In the genomic region with DNA sequence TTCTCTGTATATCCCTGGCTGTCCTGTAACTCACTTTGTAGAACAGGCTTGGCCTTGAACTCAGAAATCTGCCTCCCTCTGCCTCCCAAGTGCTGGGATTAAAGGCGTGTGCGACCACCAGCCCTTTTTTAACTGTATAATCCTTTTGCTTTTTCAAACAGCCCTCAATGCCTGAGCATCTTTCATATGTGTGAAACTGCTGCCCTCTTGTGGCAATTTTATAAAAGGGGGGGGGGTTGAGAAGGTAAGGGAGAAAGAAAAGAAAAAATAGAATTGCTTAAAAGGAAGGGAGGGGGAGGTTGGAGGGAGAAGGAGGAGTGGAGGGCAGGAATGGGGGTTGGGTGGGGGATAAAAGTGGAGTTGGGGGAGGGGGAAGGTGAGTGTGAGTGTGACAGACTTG, we compare ENCODE assay signal across 9 mouse cellular contexts. TPM values are rescaled to one million over a fixed set of nuclear protein-coding genes. Genes with fewer than 3 reads are reported as not detected.
DNase-seq lines count a peak whose midpoint lies in the region; ATAC-seq and TF ChIP-seq lines count a peak whose summit lies in the region.
"Had no signal": no experiment of that assay in that cellular context is flagged by ENCODE, and none has a peak within 500 bp of the region (broad histone marks: within the 10 kb centered on the region; RNA-seq: fewer than 3 reads in every experiment).

No protein-coding gene starts in this region.

- ATAC-seq in inflammation-experienced regulatory T-cells, adult 6 months = peak; percentile 78
- ATAC-seq in megakaryocyte progenitor cell, adult 5-6 weeks (replicated peaks; ENCODE audit: poor library complexity) = peak; percentile 79

- peak; percentile 20 for DNase-seq in thymus, postnatal 14 days
- DNase-seq in thymus, postnatal 4 days = no peak
- DNase-seq in ovary, postnatal 36 days (ENCODE audit: low spot score) = no peak
- no peak for DNase-seq in urinary bladder, postnatal 36 days (ENCODE audit: low spot score in 2 of 2)

- peaks cover 5% of the 10 kb centered on the region for H3K4me1 ChIP-seq in cortical plate, adult 2 months (ENCODE audit: control insufficient read depth, insufficient read depth, low read length)

- no peak overlapping the region for H3K4me3 ChIP-seq in cortical plate, adult 2 months (ENCODE audit: insufficient read depth, low read length)
- H3K4me3 ChIP-seq: erythroblast, embryonic 14.5 days; myocyte had no signal

- no peak overlapping the region for H3K27ac ChIP-seq in cortical plate, adult 2 months (ENCODE audit: insufficient read depth, low read length)

- TF ChIP-seq CTCF in cortical plate, adult 2 months (IDR thresholded peaks at IDR 0.05; ENCODE audit: extremely low read depth, insufficient read depth, low read length) = peak; percentile 33; the same call in 1 of the 2 replicates

- TF ChIP-seq POLR2A in cortical plate, adult 2 months (IDR thresholded peaks at IDR 0.05; ENCODE audit: extremely low read depth, insufficient read depth, low read length) = no peak

RNA-seq across cellular contexts. Expression of gene Chrm5, which starts 1.0 kb away (rescaled TPM):
- polyA plus RNA-seq in cortical plate, adult 2 months (2012; rRNA removed) = 0.13 and 0.17 TPM in 2 replicates
- not detected for polyA plus RNA-seq in inflammation-experienced regulatory T-cells, adult 6 months (2017; shearing (Covaris generic))
- not detected in 2 replicates for total RNA-seq in megakaryocyte progenitor cell, adult 5-6 weeks (2015)
- total RNA-seq in megakaryocyte progenitor cell, adult 5-6 weeks (2017) = not detected in 2 replicates
- polyA plus RNA-seq: erythroblast, embryonic 14.5 days; myocyte had no signal

RNA-seq across cellular contexts. Expression of gene Aven, which starts 11.2 kb away (rescaled TPM):
- polyA plus RNA-seq in cortical plate, adult 2 months (2012; rRNA removed) = 9.7 and 10.8 TPM in 2 replicates
- polyA plus RNA-seq in inflammation-experienced regulatory T-cells, adult 6 months (2017; shearing (Covaris generic)) = 10 to 100 TPM in 2 of 3 experiments, 1 to 10 TPM in 1; 7.2 to 22.2 (median 12.3) TPM
- total RNA-seq in megakaryocyte progenitor cell, adult 5-6 weeks (2015) = 18.7 and 19.6 TPM in 2 replicates
- 30.9 and 41.0 TPM in 2 replicates for total RNA-seq in megakaryocyte progenitor cell, adult 5-6 weeks (2017)

RNA-seq across cellular contexts. Expression of gene Emc7, which starts 26.8 kb away (rescaled TPM):
- 31.9 and 32.8 TPM in 2 replicates for polyA plus RNA-seq in cortical plate, adult 2 months (2012; rRNA removed)
- 10 to 100 TPM; 12.9 to 18.2 (median 13.3) TPM for polyA plus RNA-seq in inflammation-experienced regulatory T-cells, adult 6 months (2017; shearing (Covaris generic))
- total RNA-seq in megakaryocyte progenitor cell, adult 5-6 weeks (2015) = 14.6 and 16.7 TPM in 2 replicates
- 9.0 and 10.5 TPM in 2 replicates for total RNA-seq in megakaryocyte progenitor cell, adult 5-6 weeks (2017)
